Mouse (Mus musculus) midbrain, postnatal 0 days (tissue): Measurements from ENCODE around the gene Hist2h2bb. TPM values are rescaled to one million over a fixed set of nuclear protein-coding genes. Genes with fewer than 3 reads are reported as not detected.

Experiments used
- ATAC-seq: fragments of 200-750 bp; cut with Nextera tagmentation; 2 replicates; pipeline ENCODE4 v1.8.0; 2017; ENCODE audit warnings: moderate number of reproducible peaks, mild to moderate bottlenecking, moderate TSS enrichment, moderate library complexity; ENCODE audit not compliant: low FRiP score
- DNase-seq: peaks from one replicate; pipeline ENCODE4 v3.0.0-alpha.2; 2015; ENCODE audit warnings: low spot score
- H3K27ac ChIP-seq: fragments of 300-500 bp; sonication (generic); 2 replicates; pipeline ENCODE4 v1.5.1; 2014; ENCODE audit warnings: low read depth, mild to moderate bottlenecking, low read length, mixed read lengths
- H3K27me3 ChIP-seq: fragments of 300-500 bp; sonication (generic); 2 replicates; pipeline ENCODE4 v1.6.1; 2014; ENCODE audit warnings: low read length, control low read depth, mixed read lengths; ENCODE audit not compliant: insufficient read depth
- H3K36me3 ChIP-seq: fragments of 300-500 bp; sonication (generic); 2 replicates; pipeline ENCODE4 v1.6.1; 2014; ENCODE audit warnings: low read length, control low read depth, mixed read lengths; ENCODE audit not compliant: insufficient read depth
- H3K4me1 ChIP-seq: fragments of 300-500 bp; sonication (generic); 2 replicates; pipeline ENCODE4 v1.6.1; 2014; ENCODE audit warnings: mild to moderate bottlenecking, control low read depth, antibody characterized with exemption, low read length, mixed read lengths; ENCODE audit not compliant: insufficient read depth
- H3K4me2 ChIP-seq: fragments of 300-500 bp; sonication (generic); 2 replicates; pipeline ENCODE4 v1.6.1; 2014; ENCODE audit warnings: low read depth, mild to moderate bottlenecking, low read length, mixed read lengths; ENCODE audit not compliant: poor library complexity, severe bottlenecking
- H3K4me3 ChIP-seq: fragments of 300-500 bp; sonication (generic); 2 replicates; pipeline ENCODE4 v1.5.1; 2014; ENCODE audit warnings: low read depth, mild to moderate bottlenecking, low read length, moderate library complexity
- H3K9ac ChIP-seq: fragments of 300-500 bp; sonication (generic); replicated peaks from 2 replicates; pipeline ENCODE4 v1.6.1; 2014; ENCODE audit warnings: mild to moderate bottlenecking, low read length, moderate library complexity, mixed read lengths; ENCODE audit not compliant: poor library complexity, severe bottlenecking
- H3K9me3 ChIP-seq: fragments of 300-500 bp; sonication (generic); 2 replicates; pipeline ENCODE4 v1.6.1; 2016; ENCODE audit warnings: low read length, control low read depth
- CTCF ChIP-seq: IDR thresholded peaks from 2 replicates; pipeline ENCODE4 v1.5.1; 2016; ENCODE audit warnings: antibody characterized with exemption, mild to moderate bottlenecking
- WGBS: fragments of 180-500 bp; shearing (Covaris S2); extraction: QIAGEN DNeasy Blood & Tissue Kit; methylation state at CpG from one replicate; pipeline ENCODE4 v1.1.7; 2014; 5-methylcytosine and 5-hydroxymethylcytosine counted together
- microRNA-seq: library from miRNA; unstranded; fragments of <30 nt; microRNA quantifications from one replicate; pipeline ENCODE4, GENCODE M21; 2016; ENCODE audit warnings: borderline number of aligned reads
- polyA plus RNA-seq: library from polyadenylated mRNA; unstranded; fragments of >200 nt; fragmentation: Nextera tagmentation; extraction: Ambion mirVana; gene quantifications from 2 replicates; pipeline ENCODE4 v1.2.1, GENCODE M21; 2015
- total RNA-seq: library from RNA; depleted of rRNA; stranded (reverse); fragments of >200 nt; gene quantifications from 2 replicates; pipeline ENCODE4 v1.2.3, GENCODE M21; 2014; rRNA removed

Gene Hist2h2bb
- total and polyA plus RNA-seq, 2 experiments from 2014 or later = 1.7 to 343 TPM

DNA sequence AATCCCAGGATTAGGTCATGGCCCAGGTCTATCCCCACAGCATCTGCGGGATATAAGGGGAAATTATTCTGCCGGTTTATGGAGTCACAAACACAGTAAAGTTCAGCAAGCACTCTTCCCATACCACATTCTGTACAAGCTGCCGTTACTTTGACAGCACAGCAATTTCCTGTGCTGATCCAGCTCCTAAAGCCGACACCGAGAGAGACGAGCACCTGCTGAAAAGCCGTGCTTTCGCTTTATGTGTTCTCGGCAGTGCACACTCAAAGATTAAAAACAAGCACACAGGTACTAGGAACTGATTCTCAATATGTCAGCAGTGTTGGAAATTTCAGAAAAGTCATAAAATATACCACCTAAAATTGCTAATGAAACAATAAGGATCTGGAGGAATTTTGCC lies 37.0 kb downstream of the Hist2h2bb start:
- Histone ChIP-seq H3K9me3 (no peaks in the 10 kb centered on the region), H3K4me3 (no peak overlapping the region), H3K27me3 (no peaks in the 10 kb centered on the region), H3K9ac (no peak overlapping the region), H3K36me3 (no peaks in the 10 kb centered on the region), H3K27ac (no peak overlapping the region), H3K4me1 (no peaks in the 10 kb centered on the region), H3K4me2 (no peak overlapping the region)
- WGBS = 86% methylated on average over 9 of the region's 9 CpGs
- no peak for ATAC-seq
- no peak for TF ChIP-seq CTCF
- no peak for DNase-seq

DNA sequence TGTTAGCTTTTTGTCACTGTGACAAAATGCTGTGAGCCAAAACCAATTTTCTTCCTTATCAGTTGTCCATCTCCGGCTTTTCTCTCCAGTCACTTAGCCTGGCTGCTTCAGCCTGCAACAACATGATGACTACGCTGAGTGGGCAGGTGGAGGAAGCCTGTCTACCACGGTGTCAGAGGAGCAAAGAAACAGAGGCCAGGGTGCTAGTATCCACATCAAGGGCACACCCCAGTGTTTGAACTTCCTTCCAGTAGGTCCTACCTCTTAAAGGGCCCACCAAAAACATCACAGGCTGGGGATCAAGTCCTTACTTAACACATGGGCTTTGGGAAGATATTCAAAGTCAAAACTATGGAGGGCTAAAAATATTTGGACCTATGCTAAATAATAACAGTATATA lies 39.9 kb downstream of the Hist2h2bb start:
- TF ChIP-seq CTCF = no peak
- Histone ChIP-seq H3K36me3 (no peaks in the 10 kb centered on the region), H3K4me1 (no peaks in the 10 kb centered on the region)

DNA sequence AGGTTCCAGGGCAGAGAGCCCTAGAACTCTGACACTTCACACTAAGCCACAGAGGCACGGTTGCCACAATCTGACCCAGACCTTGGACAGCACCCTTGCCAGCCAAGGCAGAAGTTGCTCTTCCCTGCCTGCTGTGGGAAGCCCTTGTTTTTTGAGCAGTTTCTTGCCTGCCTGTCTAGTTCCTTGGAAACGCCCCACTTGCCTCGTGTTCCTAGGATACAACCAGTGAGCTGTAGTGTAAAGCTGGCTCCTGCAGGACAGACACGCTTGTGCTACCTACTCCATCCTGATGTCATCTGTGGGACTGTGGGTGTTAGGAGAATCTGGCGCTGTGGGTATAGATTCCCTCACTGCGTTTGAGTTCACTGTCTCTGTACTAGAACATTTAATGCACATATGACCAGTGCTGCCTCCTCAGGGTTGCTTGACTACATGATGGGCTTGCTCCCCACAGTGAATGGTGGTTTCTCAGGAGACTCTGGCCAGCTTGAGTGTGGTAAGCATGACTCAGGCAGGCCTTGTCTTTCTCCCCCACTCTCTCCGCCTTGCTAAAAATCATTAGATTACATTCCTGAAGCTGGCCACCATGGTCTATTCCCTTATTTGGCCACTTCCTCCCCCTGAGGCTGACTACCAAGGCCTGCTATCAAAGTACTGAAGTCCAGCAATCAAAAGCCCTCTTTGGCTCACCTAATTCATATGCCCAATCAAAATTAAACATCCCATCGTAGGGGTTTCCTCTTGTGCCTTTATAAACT lies 43.0 kb downstream of the Hist2h2bb start:
- H3K4me3 ChIP-seq = no peak overlapping the region
- no peaks in the 10 kb centered on the region for H3K36me3 ChIP-seq
- TF ChIP-seq CTCF = no peak

More for the DNA sequence above, 39.9 kb downstream of the Hist2h2bb start:
- H3K9ac ChIP-seq = no peak overlapping the region
- H3K27me3 ChIP-seq = no peaks in the 10 kb centered on the region
- H3K27ac ChIP-seq = no peak overlapping the region
- 64% methylated on average over 3 of the region's 3 CpGs for WGBS
- no peak overlapping the region for H3K4me2 ChIP-seq
- H3K9me3 ChIP-seq = no peaks in the 10 kb centered on the region
- no peak for DNase-seq
- no peak overlapping the region for H3K4me3 ChIP-seq
- no peak for ATAC-seq

More for the DNA sequence above, 43.0 kb downstream of the Hist2h2bb start:
- H3K9me3 ChIP-seq = no peaks in the 10 kb centered on the region
- ATAC-seq = no peak
- H3K4me2 ChIP-seq = no peak overlapping the region
- DNase-seq = no peak
- no peak overlapping the region for H3K9ac ChIP-seq
- H3K27ac ChIP-seq = no peak overlapping the region
- no peaks in the 10 kb centered on the region for H3K4me1 ChIP-seq
- H3K27me3 ChIP-seq = no peaks in the 10 kb centered on the region
- 65% methylated on average over 8 of the region's 8 CpGs for whole genome bisulfite sequencing

Small RNA genes lying within 50 kb of the gene (microRNA-seq; reads per million reads assigned to microRNA genes)
- gene Gm44492 (not detected), gene Gm47311 (not detected), gene Gm47313 (not detected)

Other genes with a start within 250 kb of the Hist2h2bb start
- 29.5 and 35.3 TPM in 2 replicates for gene Vps45, start 211.3 kb upstream of the Hist2h2bb start, total RNA-seq
- gene Vps45, start 211.3 kb upstream of the Hist2h2bb start, polyA plus RNA-seq = 60.6 and 61.1 TPM in 2 replicates
- 14.3 and 16.3 TPM in 2 replicates for gene Otud7b, start 165.2 kb upstream of the Hist2h2bb start, total RNA-seq
- gene Otud7b, start 165.2 kb upstream of the Hist2h2bb start, polyA plus RNA-seq = 5.7 and 7.5 TPM in 2 replicates
- 15.5 and 22.3 TPM in 2 replicates for gene Mtmr11, start 107.7 kb upstream of the Hist2h2bb start, total RNA-seq
- 8.4 and 9.4 TPM in 2 replicates for gene Mtmr11, start 107.7 kb upstream of the Hist2h2bb start, polyA plus RNA-seq
- 70.3 and 79.1 TPM in 2 replicates for gene Sf3b4, start 97.4 kb upstream of the Hist2h2bb start, total RNA-seq
- gene Sf3b4, start 97.4 kb upstream of the Hist2h2bb start, polyA plus RNA-seq = 156 and 158 TPM in 2 replicates
- gene Sv2a, start 88.6 kb upstream of the Hist2h2bb start, total RNA-seq = 157 and 160 TPM in 2 replicates
- gene Sv2a, start 88.6 kb upstream of the Hist2h2bb start, polyA plus RNA-seq = 167 and 176 TPM in 2 replicates
- gene Bola1, start 50.0 kb upstream of the Hist2h2bb start, total RNA-seq = 29.5 and 36.8 TPM in 2 replicates
- gene Bola1, start 50.0 kb upstream of the Hist2h2bb start, polyA plus RNA-seq = 54.6 and 58.1 TPM in 2 replicates
- 134 and 144 TPM in 2 replicates for gene Hist2h2ab, start 49.9 kb upstream of the Hist2h2bb start, total RNA-seq
- gene Hist2h2ab, start 49.9 kb upstream of the Hist2h2bb start, polyA plus RNA-seq = 1.1 TPM in 1 of 2 replicates, not detected in the other
- gene Hist2h2ac, start 48.9 kb upstream of the Hist2h2bb start, total RNA-seq = 271 and 554 TPM in 2 replicates
- 1.7 and 1.9 TPM in 2 replicates for gene Hist2h2ac, start 48.9 kb upstream of the Hist2h2bb start, polyA plus RNA-seq
- 8.7 and 12.7 TPM in 2 replicates for gene Hist2h2be, start 48.6 kb upstream of the Hist2h2bb start, total RNA-seq
- gene Hist2h2be, start 48.6 kb upstream of the Hist2h2bb start, polyA plus RNA-seq = 2.8 and 2.9 TPM in 2 replicates
- 67.5 and 182 TPM in 2 replicates for gene Hist2h3c2, start 30.6 kb upstream of the Hist2h2bb start, total RNA-seq
- gene Hist2h3c2, start 30.6 kb upstream of the Hist2h2bb start, polyA plus RNA-seq = 0.56 and 0.68 TPM in 2 replicates
- 914 and 1,403 TPM in 2 replicates for gene Hist2h2aa2, start 29.5 kb upstream of the Hist2h2bb start, total RNA-seq
- gene Hist2h2aa2, start 29.5 kb upstream of the Hist2h2bb start, polyA plus RNA-seq = 41.9 and 45.6 TPM in 2 replicates
- gene Hist2h2aa1, start 24.3 kb upstream of the Hist2h2bb start, total RNA-seq = 786 and 1,113 TPM in 2 replicates
- 18.8 and 19.5 TPM in 2 replicates for gene Hist2h2aa1, start 24.3 kb upstream of the Hist2h2bb start, polyA plus RNA-seq
- 2.8 TPM in 1 of 2 replicates, not detected in the other for gene Hist2h3c1, start 23.1 kb upstream of the Hist2h2bb start, total RNA-seq
- 0.11 and 0.32 TPM in 2 replicates for gene Hist2h3c1, start 23.1 kb upstream of the Hist2h2bb start, polyA plus RNA-seq
- gene Hist2h4, start 6.4 kb upstream of the Hist2h2bb start, total RNA-seq = 109 and 118 TPM in 2 replicates
- gene Hist2h4, start 6.4 kb upstream of the Hist2h2bb start, polyA plus RNA-seq = 5.3 and 6.1 TPM in 2 replicates
- 684 and 1,135 TPM in 2 replicates for gene Hist2h3b, start 1.1 kb upstream of the Hist2h2bb start, total RNA-seq
- 6.2 and 8.3 TPM in 2 replicates for gene Hist2h3b, start 1.1 kb upstream of the Hist2h2bb start, polyA plus RNA-seq
- gene Fcgr1, start 24.2 kb downstream of the Hist2h2bb start, total RNA-seq = 0.60 and 1.3 TPM in 2 replicates
- gene Fcgr1, start 24.2 kb downstream of the Hist2h2bb start, polyA plus RNA-seq = 1.5 TPM in 2 replicates
- not detected in 2 replicates for gene BC107364, start 182.6 kb downstream of the Hist2h2bb start, total RNA-seq
- not detected in 2 replicates for gene BC107364, start 182.6 kb downstream of the Hist2h2bb start, polyA plus RNA-seq